Mouse (Mus musculus): ENCODE measurements around the gene Pde1a. TPM values are rescaled to one million over a fixed set of nuclear protein-coding genes. Genes with fewer than 3 reads are reported as not detected.

Gene Pde1a
- total RNA-seq, 1 experiment = 0.31 TPM

GRCm38 (mm10) chr2:80079618-80080017 is 49.6 kb downstream of the Pde1a start:
- Histone ChIP-seq H3K9me3 (ENCODE audit: control insufficient read depth, insufficient read depth, low read depth, low read length) (no peaks in the 10 kb centered on the region), H3K9ac (ENCODE audit: insufficient read depth, low read depth, low read length, poor library complexity, severe bottlenecking) (no peak overlapping the region), H3K4me1 (ENCODE audit: control insufficient read depth in 2 of 2, insufficient read depth in 2 of 2, low read length in 2 of 2, poor library complexity in 1 of 2) (no peaks in the 10 kb centered on the region), H3K27ac (ENCODE audit: insufficient read depth, low read depth, low read length, poor library complexity, severe bottlenecking) (no peak overlapping the region), H3K36me3 (ENCODE audit: control insufficient read depth, insufficient read depth, low read length, poor library complexity, severe bottlenecking) (no peaks in the 10 kb centered on the region), H3K4me3 (ENCODE audit: insufficient read depth in 1 of 2, low read depth in 1 of 2, low read length in 2 of 2, poor library complexity in 1 of 2, severe bottlenecking in 1 of 2) (no peak overlapping the region)
- in situ Hi-C loops (cut with MboI; ENCODE audit: low sequenced_read_pairs in 2 of 2, unreplicated experiment in 2 of 2) = no loop called here
- no peak for DNase-seq (ENCODE audit: low read depth, low spot score)
- TF ChIP-seq CHD2 (IDR thresholded peaks at IDR 0.05; ENCODE audit: low read depth, low read length) = no peak
- no peak for TF ChIP-seq ZC3H11A (IDR thresholded peaks at IDR 0.05; ENCODE audit: borderline replicate concordance, low read depth, low read length)
- no peak for TF ChIP-seq MAFK (IDR thresholded peaks at IDR 0.05; ENCODE audit: insufficient read depth, low read depth, low read length)
- no peak for TF ChIP-seq ZNF384 (IDR thresholded peaks at IDR 0.05; ENCODE audit: low read depth, low read length)
- TF ChIP-seq HCFC1 (IDR thresholded peaks at IDR 0.05; ENCODE audit: borderline replicate concordance, insufficient read depth, low read length) = no peak

GRCm38 (mm10) chr2:80076323-80076722 is 52.9 kb downstream of the Pde1a start:
- Histone ChIP-seq H3K36me3 (ENCODE audit: control insufficient read depth, insufficient read depth, low read length, poor library complexity, severe bottlenecking) (no peaks in the 10 kb centered on the region), H3K27ac (ENCODE audit: insufficient read depth, low read depth, low read length, poor library complexity, severe bottlenecking) (no peak overlapping the region), H3K4me3 (ENCODE audit: insufficient read depth in 1 of 2, low read depth in 1 of 2, low read length in 2 of 2, poor library complexity in 1 of 2, severe bottlenecking in 1 of 2) (no peak overlapping the region), H3K9ac (ENCODE audit: insufficient read depth, low read depth, low read length, poor library complexity, severe bottlenecking) (no peak overlapping the region), H3K9me3 (ENCODE audit: control insufficient read depth, insufficient read depth, low read depth, low read length) (no peaks in the 10 kb centered on the region), H3K4me1 (ENCODE audit: control insufficient read depth in 2 of 2, insufficient read depth in 2 of 2, low read length in 2 of 2, poor library complexity in 1 of 2) (no peaks in the 10 kb centered on the region)
- in situ Hi-C loops (cut with MboI; ENCODE audit: low sequenced_read_pairs in 2 of 2, unreplicated experiment in 2 of 2) = no loop called here
- DNase-seq (ENCODE audit: low read depth, low spot score) = no peak
- TF ChIP-seq HCFC1 (IDR thresholded peaks at IDR 0.05; ENCODE audit: borderline replicate concordance, insufficient read depth, low read length) (no peak), ZC3H11A (IDR thresholded peaks at IDR 0.05; ENCODE audit: borderline replicate concordance, low read depth, low read length) (no peak), CHD2 (IDR thresholded peaks at IDR 0.05; ENCODE audit: low read depth, low read length) (no peak), MAFK (IDR thresholded peaks at IDR 0.05; ENCODE audit: insufficient read depth, low read depth, low read length) (no peak), ZNF384 (IDR thresholded peaks at IDR 0.05; ENCODE audit: low read depth, low read length) (no peak)

GRCm38 (mm10) chr2:80074531-80074930 is 54.7 kb downstream of the Pde1a start:
- in situ Hi-C loops (cut with MboI; ENCODE audit: low sequenced_read_pairs in 2 of 2, unreplicated experiment in 2 of 2) = no loop called here
- TF ChIP-seq ZC3H11A (IDR thresholded peaks at IDR 0.05; ENCODE audit: borderline replicate concordance, low read depth, low read length) (no peak), HCFC1 (IDR thresholded peaks at IDR 0.05; ENCODE audit: borderline replicate concordance, insufficient read depth, low read length) (no peak), MAFK (IDR thresholded peaks at IDR 0.05; ENCODE audit: insufficient read depth, low read depth, low read length) (no peak), ZNF384 (IDR thresholded peaks at IDR 0.05; ENCODE audit: low read depth, low read length) (no peak), CHD2 (IDR thresholded peaks at IDR 0.05; ENCODE audit: low read depth, low read length) (no peak)

GRCm38 (mm10) chr2:80074046-80074445 is 55.2 kb downstream of the Pde1a start:
- Histone ChIP-seq H3K27ac (ENCODE audit: insufficient read depth, low read depth, low read length, poor library complexity, severe bottlenecking) (no peak overlapping the region), H3K4me3 (ENCODE audit: insufficient read depth in 1 of 2, low read depth in 1 of 2, low read length in 2 of 2, poor library complexity in 1 of 2, severe bottlenecking in 1 of 2) (no peak overlapping the region), H3K36me3 (ENCODE audit: control insufficient read depth, insufficient read depth, low read length, poor library complexity, severe bottlenecking) (no peaks in the 10 kb centered on the region), H3K9me3 (ENCODE audit: control insufficient read depth, insufficient read depth, low read depth, low read length) (no peaks in the 10 kb centered on the region), H3K9ac (ENCODE audit: insufficient read depth, low read depth, low read length, poor library complexity, severe bottlenecking) (no peak overlapping the region), H3K4me1 (ENCODE audit: control insufficient read depth in 2 of 2, insufficient read depth in 2 of 2, low read length in 2 of 2, poor library complexity in 1 of 2) (no peaks in the 10 kb centered on the region)
- TF ChIP-seq CHD2 (IDR thresholded peaks at IDR 0.05; ENCODE audit: low read depth, low read length) = no peak
- no peak for TF ChIP-seq MAFK (IDR thresholded peaks at IDR 0.05; ENCODE audit: insufficient read depth, low read depth, low read length)
- TF ChIP-seq ZNF384 (IDR thresholded peaks at IDR 0.05; ENCODE audit: low read depth, low read length) = no peak
- no peak for TF ChIP-seq ZC3H11A (IDR thresholded peaks at IDR 0.05; ENCODE audit: borderline replicate concordance, low read depth, low read length)
- no peak for TF ChIP-seq HCFC1 (IDR thresholded peaks at IDR 0.05; ENCODE audit: borderline replicate concordance, insufficient read depth, low read length)
- no peak for DNase-seq (ENCODE audit: low read depth, low spot score)
- in situ Hi-C loops (cut with MboI; ENCODE audit: low sequenced_read_pairs in 2 of 2, unreplicated experiment in 2 of 2) = no loop called here

More at GRCm38 (mm10) chr2:80074531-80074930, 54.7 kb downstream of the Pde1a start:
- Histone ChIP-seq H3K27ac (ENCODE audit: insufficient read depth, low read depth, low read length, poor library complexity, severe bottlenecking) (no peak overlapping the region), H3K4me3 (ENCODE audit: insufficient read depth in 1 of 2, low read depth in 1 of 2, low read length in 2 of 2, poor library complexity in 1 of 2, severe bottlenecking in 1 of 2) (no peak overlapping the region), H3K9me3 (ENCODE audit: control insufficient read depth, insufficient read depth, low read depth, low read length) (no peaks in the 10 kb centered on the region), H3K4me1 (ENCODE audit: control insufficient read depth in 2 of 2, insufficient read depth in 2 of 2, low read length in 2 of 2, poor library complexity in 1 of 2) (no peaks in the 10 kb centered on the region), H3K36me3 (ENCODE audit: control insufficient read depth, insufficient read depth, low read length, poor library complexity, severe bottlenecking) (no peaks in the 10 kb centered on the region), H3K9ac (ENCODE audit: insufficient read depth, low read depth, low read length, poor library complexity, severe bottlenecking) (no peak overlapping the region)
- DNase-seq (ENCODE audit: low read depth, low spot score) = no peak

GRCm38 (mm10) chr2:80073426-80073825 is 55.8 kb downstream of the Pde1a start:
- Histone ChIP-seq H3K4me1 (ENCODE audit: control insufficient read depth in 2 of 2, insufficient read depth in 2 of 2, low read length in 2 of 2, poor library complexity in 1 of 2) (no peaks in the 10 kb centered on the region), H3K27ac (ENCODE audit: insufficient read depth, low read depth, low read length, poor library complexity, severe bottlenecking) (no peak overlapping the region), H3K4me3 (ENCODE audit: insufficient read depth in 1 of 2, low read depth in 1 of 2, low read length in 2 of 2, poor library complexity in 1 of 2, severe bottlenecking in 1 of 2) (no peak overlapping the region), H3K36me3 (ENCODE audit: control insufficient read depth, insufficient read depth, low read length, poor library complexity, severe bottlenecking) (no peaks in the 10 kb centered on the region), H3K9ac (ENCODE audit: insufficient read depth, low read depth, low read length, poor library complexity, severe bottlenecking) (no peak overlapping the region), H3K9me3 (ENCODE audit: control insufficient read depth, insufficient read depth, low read depth, low read length) (no peaks in the 10 kb centered on the region)
- TF ChIP-seq CHD2 (IDR thresholded peaks at IDR 0.05; ENCODE audit: low read depth, low read length) (no peak), HCFC1 (IDR thresholded peaks at IDR 0.05; ENCODE audit: borderline replicate concordance, insufficient read depth, low read length) (no peak), ZC3H11A (IDR thresholded peaks at IDR 0.05; ENCODE audit: borderline replicate concordance, low read depth, low read length) (no peak), MAFK (IDR thresholded peaks at IDR 0.05; ENCODE audit: insufficient read depth, low read depth, low read length) (no peak), ZNF384 (IDR thresholded peaks at IDR 0.05; ENCODE audit: low read depth, low read length) (no peak)
- in situ Hi-C loops (cut with MboI; ENCODE audit: low sequenced_read_pairs in 2 of 2, unreplicated experiment in 2 of 2) = no loop called here
- no peak for DNase-seq (ENCODE audit: low read depth, low spot score)

Measured in ES-E14 (cell line).